Mouse (Mus musculus) neutrophil, adult 5-6 weeks (primary cell): ENCODE results near the gene Acp5. TPM values are rescaled to one million over a fixed set of nuclear protein-coding genes. Genes with fewer than 3 reads are reported as not detected.
"Not testable (repeated sequence)": the region's sequence is repeated elsewhere in the genome, so short reads cannot be mapped to it uniquely, and the experiment has no call there.

Experiments used
- ATAC-seq: fragments of 151-379, 151-347 bp; 2 replicates; pipeline ENCODE4 v1.8.0; 2017; ENCODE audit warnings: mild to moderate bottlenecking, moderate TSS enrichment; ENCODE audit not compliant: insufficient number of reproducible peaks, poor library complexity, low FRiP score, severe bottlenecking; ENCODE audit errors: extremely low read depth
- total RNA-seq: library from RNA; stranded (forward); fragments of 200-1000 nt; gene quantifications from 2 replicates; pipeline ENCODE4 v1.2.3, GENCODE M21; 2017

Gene Acp5
- 70.6 and 71.3 TPM in 2 replicates for total RNA-seq

GRCm38 (mm10) chr9:22135644-22136390 is at the start of gene Acp5:
Gene Acp5, minus strand, starts transcription at chr9:22135711.
- peak; percentile 30; the same call in 1 of the 2 replicates for ATAC-seq

DNA sequence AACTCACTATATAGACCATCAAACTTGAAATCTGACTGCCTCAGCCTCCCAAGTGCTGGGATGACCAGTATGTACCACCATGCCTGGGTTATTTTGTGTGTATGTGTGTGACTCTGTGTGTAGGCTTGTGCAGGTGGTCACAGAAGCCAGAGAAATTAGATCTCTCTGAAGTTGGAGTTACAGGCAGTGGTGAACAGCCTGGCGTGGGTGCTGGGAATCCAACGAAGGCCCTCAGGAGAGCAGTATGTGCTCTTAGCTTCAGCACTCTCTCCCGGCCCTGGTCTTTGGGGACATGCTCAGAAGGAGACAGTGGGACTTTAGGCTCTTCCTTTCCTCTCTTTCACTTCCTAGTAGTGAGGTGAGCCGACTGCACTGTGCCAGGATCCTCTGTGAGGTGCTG is 36.8 kb upstream of the Acp5 start:
- ATAC-seq: no peak

GRCm38 (mm10) chr9:22169327-22169726 is 33.8 kb upstream of the Acp5 start:
- no peak for ATAC-seq

DNA sequence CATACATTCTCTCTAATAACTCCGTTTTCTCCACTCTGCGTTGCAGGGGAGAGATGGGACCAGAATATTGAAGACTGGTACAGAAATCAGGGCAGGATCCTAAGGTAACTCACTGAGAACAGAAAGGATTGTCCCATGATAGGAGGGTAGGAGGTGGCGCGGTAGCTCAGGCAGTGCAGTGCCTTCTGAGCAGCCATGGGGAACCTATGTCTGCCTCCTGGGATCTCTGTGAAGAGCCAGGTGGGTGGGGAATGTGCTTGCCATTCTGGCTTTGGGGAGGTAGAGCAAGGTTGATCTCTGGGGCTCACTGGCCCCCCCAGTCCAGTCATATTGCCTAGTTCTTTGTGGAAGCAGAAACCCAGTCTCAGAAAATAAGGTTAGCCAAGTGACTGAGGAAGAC is 32.2 kb upstream of the Acp5 start:
- no peak for ATAC-seq

DNA sequence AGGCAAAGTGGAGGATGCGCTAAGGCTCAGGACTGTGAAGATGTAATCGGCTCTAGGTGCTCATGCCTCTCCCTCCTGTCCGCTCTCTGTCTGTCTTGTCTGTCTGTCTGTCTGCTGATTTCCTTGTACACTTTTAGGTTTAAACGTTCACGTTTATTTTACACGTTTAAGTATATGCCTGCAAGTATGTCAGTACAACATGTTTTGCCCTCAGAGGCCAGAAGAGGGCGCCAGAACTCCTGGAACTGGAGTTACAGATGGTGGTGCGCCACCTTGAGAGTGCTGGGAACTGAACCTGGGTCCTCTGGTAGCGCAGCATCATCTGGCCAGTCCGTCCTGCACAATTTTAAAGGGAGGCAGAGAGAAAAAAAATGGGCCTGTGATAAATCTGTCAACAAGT is 31.2 kb upstream of the Acp5 start:
- ATAC-seq: no peak

DNA sequence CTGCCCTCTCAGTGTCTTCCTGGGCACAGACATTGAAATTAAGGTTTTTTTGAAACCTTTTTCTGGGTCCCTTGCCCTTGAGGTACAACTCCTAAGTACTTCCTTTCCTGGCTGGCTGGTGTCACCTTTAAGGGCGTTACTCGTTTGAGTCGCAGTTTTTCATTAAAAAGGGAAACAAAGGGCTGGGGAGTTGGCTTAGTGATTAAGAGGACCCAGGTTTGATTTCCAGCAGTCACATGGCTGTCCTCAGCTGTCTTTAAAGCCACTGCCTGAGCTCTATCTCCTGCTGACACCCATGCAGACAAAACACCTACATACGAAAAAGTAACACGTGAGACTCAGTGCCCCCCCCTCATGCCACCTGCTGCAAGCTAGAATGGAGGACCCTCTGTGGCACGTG is 30.5 kb upstream of the Acp5 start:
- no peak for ATAC-seq

DNA sequence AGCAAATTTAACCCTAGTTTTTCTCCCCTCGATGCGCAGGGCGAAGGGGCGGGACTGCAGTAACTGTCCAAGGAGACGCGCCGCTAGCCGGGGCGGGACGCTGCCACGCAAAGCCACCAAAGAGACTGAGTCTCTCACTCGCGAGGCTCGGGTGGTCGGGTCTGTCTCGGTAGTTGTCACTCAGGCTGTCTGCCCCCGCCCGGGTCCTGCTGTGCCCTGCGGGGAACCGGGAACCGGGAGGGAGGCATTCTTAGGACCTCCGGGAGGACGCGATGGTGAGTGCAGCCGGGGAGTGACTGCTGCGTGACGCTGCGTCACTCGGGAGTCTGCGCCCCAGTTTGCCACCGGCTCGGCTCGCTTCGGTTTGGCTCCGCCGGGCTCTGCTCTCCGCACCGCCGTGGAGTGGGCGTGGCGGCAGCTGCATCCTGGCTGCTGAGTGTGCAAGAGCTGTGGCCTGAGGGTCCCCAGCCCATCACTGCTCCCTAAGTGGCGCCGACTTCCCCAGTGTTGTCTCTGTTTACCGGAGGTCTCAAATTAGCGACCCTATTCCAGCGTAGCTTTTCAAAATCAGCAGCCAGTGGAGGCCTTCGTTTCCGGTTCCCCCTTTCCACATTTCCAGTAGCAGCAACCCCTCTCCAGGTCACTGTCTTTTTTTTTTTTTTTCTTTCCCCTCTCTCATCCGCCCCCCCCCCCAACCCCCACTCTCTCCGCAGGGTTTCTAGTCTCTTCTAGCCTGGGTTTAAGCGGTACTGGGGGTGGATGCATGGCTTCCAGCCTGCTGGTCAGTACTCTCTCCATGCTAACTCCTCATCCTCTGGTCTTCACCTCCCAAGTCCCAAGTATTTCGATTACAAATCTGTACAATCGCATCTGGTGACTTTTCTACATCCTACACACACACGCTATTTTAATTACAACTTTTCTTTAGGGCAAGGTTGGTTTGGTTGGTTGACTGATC is 29.5 kb upstream of the Acp5 start:
- ATAC-seq: peak; percentile 43; the same call in 1 of the 2 replicates

GRCm38 (mm10) chr9:22162912-22163311 is 27.4 kb upstream of the Acp5 start:
- no peak; the same call in 1 of the 2 replicates for ATAC-seq

DNA sequence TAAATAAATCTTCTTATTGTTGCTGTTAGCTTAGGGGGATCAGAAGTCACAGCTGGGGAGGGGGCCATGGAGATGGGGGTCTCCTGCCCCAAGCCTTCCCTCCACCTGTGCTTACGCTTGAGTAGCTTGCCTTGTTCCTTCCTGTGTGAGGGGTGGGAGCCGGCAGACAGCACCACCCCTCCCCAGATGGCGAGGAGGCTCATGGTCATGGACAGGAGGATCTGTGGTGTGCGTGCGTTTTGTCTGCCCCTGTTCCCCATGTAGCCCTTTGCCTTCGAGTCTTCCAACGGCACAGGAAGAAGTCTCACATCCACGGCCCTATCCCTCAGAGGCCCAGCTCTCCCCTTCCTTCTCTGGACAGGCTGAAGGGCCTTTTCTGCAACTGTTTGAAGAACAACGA is 26.8 kb upstream of the Acp5 start:
- no peak for ATAC-seq

- ATAC-seq: no peak
Observed at GRCm38 (mm10) chr9:22161299-22161698, 25.8 kb upstream of the Acp5 start.

DNA sequence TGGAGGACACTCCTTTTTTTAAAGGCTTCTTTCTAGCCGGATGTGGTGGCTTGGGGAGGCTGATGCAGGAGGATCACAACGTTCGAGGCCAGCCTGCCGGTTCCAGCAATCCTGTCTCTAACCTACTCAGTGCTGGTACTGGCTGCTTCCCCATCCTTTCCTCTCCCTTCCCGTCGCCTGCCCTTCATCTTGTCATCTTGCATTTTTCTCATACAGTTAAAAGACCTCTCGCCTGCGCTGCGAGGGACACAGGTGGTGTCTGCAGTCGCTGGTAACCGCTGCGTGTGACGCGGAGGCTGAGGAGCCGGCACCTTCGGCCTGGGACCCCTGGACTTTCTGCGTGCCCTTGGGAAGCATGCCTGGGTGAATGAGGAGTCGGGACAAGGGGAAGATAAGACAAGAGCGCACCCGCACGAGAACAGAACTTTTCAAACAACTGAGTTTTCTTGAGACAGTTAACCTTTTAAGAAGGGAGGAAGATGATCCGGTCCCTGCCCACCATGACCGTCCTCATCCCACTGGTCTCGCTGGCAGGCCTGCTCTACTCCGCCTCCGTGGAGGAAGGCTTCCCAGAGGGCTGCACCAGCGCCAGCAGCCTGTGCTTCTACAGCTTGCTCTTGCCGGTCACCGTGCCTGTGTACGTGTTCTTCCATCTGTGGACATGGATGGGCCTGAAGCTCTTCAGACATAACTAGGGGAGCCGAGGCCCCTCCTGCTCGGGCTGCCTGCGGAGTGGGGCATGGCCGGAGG is 22.2 kb upstream of the Acp5 start:
- no peak for ATAC-seq

DNA sequence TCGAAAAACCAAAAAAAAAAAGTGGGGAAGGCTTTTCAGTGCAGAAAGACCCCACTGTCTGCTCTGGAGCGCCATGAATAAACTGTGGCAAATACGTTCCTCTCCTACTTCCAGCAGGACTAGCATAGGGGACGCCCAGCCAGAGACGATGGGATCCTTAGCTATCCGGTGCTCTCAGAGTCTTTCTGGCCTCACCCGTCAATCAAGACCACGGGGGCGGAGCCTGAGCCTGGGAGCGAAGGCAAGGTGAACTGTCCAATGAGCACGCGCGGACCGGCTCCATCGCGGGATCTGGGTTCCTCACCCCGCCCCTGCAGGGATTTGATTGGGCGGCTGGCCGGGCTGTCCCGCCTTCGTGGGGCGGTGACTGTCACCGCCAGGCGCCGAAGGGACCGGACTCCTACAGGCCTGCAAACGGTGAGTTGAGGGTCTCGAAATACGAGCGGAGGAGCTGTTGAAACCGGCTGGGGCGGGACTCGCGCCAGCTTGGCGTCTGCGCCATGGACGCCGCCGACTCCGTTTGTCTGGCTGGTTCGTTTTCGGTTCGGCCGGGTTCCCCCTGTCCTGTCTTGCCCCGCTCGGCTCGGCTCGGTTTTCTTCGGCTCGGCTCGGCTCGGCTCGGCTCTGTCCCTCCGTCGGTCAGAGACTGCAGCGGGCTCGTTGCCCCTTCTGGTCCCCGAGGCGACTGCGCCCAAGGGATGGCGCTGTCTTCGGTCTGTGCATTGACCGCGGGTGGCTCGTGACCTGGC is 21.2 kb upstream of the Acp5 start, which contains the start of gene Pigyl:
Gene Pigyl (plus strand): TSS at position 350 of the 749 bp plus-strand sequence.
- peak; percentile 99 for ATAC-seq

DNA sequence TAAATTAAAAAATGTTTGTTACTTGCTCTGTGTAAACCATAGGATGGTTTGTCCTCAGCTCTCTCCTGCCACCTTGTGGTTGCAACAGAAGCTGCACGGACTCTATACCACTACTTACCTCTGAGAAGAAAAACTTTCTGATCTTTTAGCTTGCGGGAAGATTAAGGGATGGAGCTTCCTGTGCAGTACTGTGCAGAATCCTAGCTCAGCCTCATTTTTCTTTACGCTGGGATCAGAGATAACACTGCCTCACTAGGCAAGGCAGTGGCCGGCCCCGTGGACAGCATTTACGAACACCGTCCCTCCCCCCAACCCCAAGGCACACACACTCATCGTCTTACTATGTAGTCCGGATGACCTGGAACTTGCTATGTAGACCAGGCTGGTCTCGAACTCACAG is 20.1 kb upstream of the Acp5 start:
- peak; percentile 51 for ATAC-seq

DNA sequence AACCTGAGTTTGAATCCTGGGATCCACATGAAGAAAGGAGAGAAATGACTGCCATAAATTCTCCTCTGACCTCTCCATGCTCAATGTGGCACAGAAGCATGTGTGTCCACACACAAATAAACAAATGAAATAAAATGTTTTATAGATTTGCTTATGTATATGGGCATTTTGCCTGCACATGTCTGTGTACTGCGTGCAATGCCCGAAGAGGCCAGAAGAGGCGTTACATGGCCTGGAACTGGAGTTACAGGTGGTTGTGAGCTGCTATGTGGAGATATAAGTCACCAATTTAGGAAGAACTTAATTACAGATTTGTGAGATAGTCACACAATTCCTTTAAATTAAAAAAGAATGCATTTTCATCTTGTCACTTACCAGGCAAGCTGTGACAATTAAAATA is 18.3 kb upstream of the Acp5 start:
- ATAC-seq: no peak

GRCm38 (mm10) chr9:22150946-22151345 is 15.4 kb upstream of the Acp5 start:
- ATAC-seq: no peak

GRCm38 (mm10) chr9:22150249-22150693 is 14.8 kb upstream of the Acp5 start:
- ATAC-seq: not testable (repeated sequence)

- ATAC-seq: no peak
Observed at GRCm38 (mm10) chr9:22149426-22150248, 14.1 kb upstream of the Acp5 start.
